Mouse (Mus musculus): ENCODE data around the gene Ssr2. TPM values are rescaled to one million over a fixed set of nuclear protein-coding genes. Genes with fewer than 3 reads are reported as not detected.
"Not testable (repeated sequence)": the region's sequence is repeated elsewhere in the genome, so short reads cannot be mapped to it uniquely, and the experiment has no call there.

Ssr2 gene
- total and polyA plus RNA-seq, 2 experiments = 90.0 to 176 TPM

GRCm38 (mm10) chr3:88570341-88570740 is 5.3 kb upstream of the Ssr2 start:
- DNase-seq (ENCODE audit: extremely low read depth, low read depth, low spot score) = no peak
- no peak overlapping the region for H3K4me3 ChIP-seq (ENCODE audit: insufficient read depth, low read depth, low read length)
- H3K27me3 ChIP-seq (ENCODE audit: control insufficient read depth, insufficient read depth, low read length) = no peaks in the 10 kb centered on the region
- WGBS = 95% methylated on average over 10 of the region's 10 CpGs
- no peak overlapping the region for H3K9ac ChIP-seq (ENCODE audit: low read depth, low read length)
- H3K36me3 ChIP-seq (ENCODE audit: control insufficient read depth, insufficient read depth, low read length) = peaks cover 4% of the 10 kb centered on the region
- H3K79me2 ChIP-seq (ENCODE audit: control insufficient read depth, insufficient read depth, low read length) = no peaks in the 10 kb centered on the region
- peaks cover 24% of the 10 kb centered on the region for H3K4me1 ChIP-seq (ENCODE audit: control insufficient read depth, insufficient read depth, low read length)
- H3K27ac ChIP-seq (replicated peaks; ENCODE audit: insufficient read depth, low read depth, low read length) = no peak overlapping the region
- TF ChIP-seq POLR2A (IDR thresholded peaks at IDR 0.05; ENCODE audit: extremely low read depth, insufficient read depth, low read length) (no peak), CTCF (IDR thresholded peaks at IDR 0.05; ENCODE audit: low read depth, low read length) (no peak)

GRCm38 (mm10) chr3:88571856-88572255 is 3.8 kb upstream of the Ssr2 start:
- TF ChIP-seq POLR2A (IDR thresholded peaks at IDR 0.05; ENCODE audit: extremely low read depth, insufficient read depth, low read length) (no peak), CTCF (IDR thresholded peaks at IDR 0.05; ENCODE audit: low read depth, low read length) (no peak)

GRCm38 (mm10) chr3:88572835-88573234 is 2.8 kb upstream of the Ssr2 start:
- WGBS = 82% methylated on average over 2 of the region's 2 CpGs
- no peaks in the 10 kb centered on the region for H3K27me3 ChIP-seq (ENCODE audit: control insufficient read depth, insufficient read depth, low read length)

More at GRCm38 (mm10) chr3:88571856-88572255, 3.8 kb upstream of the Ssr2 start:
- Histone ChIP-seq H3K27ac (replicated peaks; ENCODE audit: insufficient read depth, low read depth, low read length) (no peak overlapping the region), H3K27me3 (ENCODE audit: control insufficient read depth, insufficient read depth, low read length) (no peaks in the 10 kb centered on the region), H3K79me2 (ENCODE audit: control insufficient read depth, insufficient read depth, low read length) (no peaks in the 10 kb centered on the region), H3K4me3 (ENCODE audit: insufficient read depth, low read depth, low read length) (no peak overlapping the region), H3K9ac (ENCODE audit: low read depth, low read length) (no peak overlapping the region), H3K36me3 (ENCODE audit: control insufficient read depth, insufficient read depth, low read length) (no peaks in the 10 kb centered on the region), H3K4me1 (ENCODE audit: control insufficient read depth, insufficient read depth, low read length) (peaks cover 16% of the 10 kb centered on the region)
- WGBS = 94% methylated on average over 1 of the region's 1 CpGs
- DNase-seq (ENCODE audit: extremely low read depth, low read depth, low spot score) = no peak

GRCm38 (mm10) chr3:88573810-88574209 is 1.9 kb upstream of the Ssr2 start:
- Histone ChIP-seq H3K9ac (ENCODE audit: low read depth, low read length) (no peak overlapping the region), H3K36me3 (ENCODE audit: control insufficient read depth, insufficient read depth, low read length) (no peaks in the 10 kb centered on the region), H3K27ac (replicated peaks; ENCODE audit: insufficient read depth, low read depth, low read length) (no peak overlapping the region), H3K79me2 (ENCODE audit: control insufficient read depth, insufficient read depth, low read length) (no peaks in the 10 kb centered on the region), H3K27me3 (ENCODE audit: control insufficient read depth, insufficient read depth, low read length) (no peaks in the 10 kb centered on the region), H3K4me1 (ENCODE audit: control insufficient read depth, insufficient read depth, low read length) (peaks cover 4% of the 10 kb centered on the region), H3K4me3 (ENCODE audit: insufficient read depth, low read depth, low read length) (no peak overlapping the region)
- 90% methylated on average over 2 of the region's 2 CpGs for WGBS
- no peak for DNase-seq (ENCODE audit: extremely low read depth, low read depth, low spot score)
- no peak for TF ChIP-seq POLR2A (IDR thresholded peaks at IDR 0.05; ENCODE audit: extremely low read depth, insufficient read depth, low read length)
- no peak for TF ChIP-seq CTCF (IDR thresholded peaks at IDR 0.05; ENCODE audit: low read depth, low read length)

More at GRCm38 (mm10) chr3:88572835-88573234, 2.8 kb upstream of the Ssr2 start:
- Histone ChIP-seq H3K9ac (ENCODE audit: low read depth, low read length) (no peak overlapping the region), H3K4me1 (ENCODE audit: control insufficient read depth, insufficient read depth, low read length) (peaks cover 13% of the 10 kb centered on the region), H3K27ac (replicated peaks; ENCODE audit: insufficient read depth, low read depth, low read length) (no peak overlapping the region), H3K36me3 (ENCODE audit: control insufficient read depth, insufficient read depth, low read length) (no peaks in the 10 kb centered on the region), H3K4me3 (ENCODE audit: insufficient read depth, low read depth, low read length) (no peak overlapping the region), H3K79me2 (ENCODE audit: control insufficient read depth, insufficient read depth, low read length) (no peaks in the 10 kb centered on the region)
- TF ChIP-seq POLR2A (IDR thresholded peaks at IDR 0.05; ENCODE audit: extremely low read depth, insufficient read depth, low read length) (no peak), CTCF (IDR thresholded peaks at IDR 0.05; ENCODE audit: low read depth, low read length) (no peak)
- DNase-seq (ENCODE audit: extremely low read depth, low read depth, low spot score) = no peak

GRCm38 (mm10) chr3:88577846-88578245 is 2.2 kb downstream of the Ssr2 start:
- DNase-seq (ENCODE audit: extremely low read depth, low read depth, low spot score); H3K79me2 ChIP-seq (ENCODE audit: control insufficient read depth, insufficient read depth, low read length); H3K4me3 ChIP-seq (ENCODE audit: insufficient read depth, low read depth, low read length); H3K9ac ChIP-seq (ENCODE audit: low read depth, low read length); H3K27ac ChIP-seq (replicated peaks; ENCODE audit: insufficient read depth, low read depth, low read length); H3K27me3 ChIP-seq (ENCODE audit: control insufficient read depth, insufficient read depth, low read length); H3K4me1 ChIP-seq (ENCODE audit: control insufficient read depth, insufficient read depth, low read length): not testable (repeated sequence)
- peaks cover 10% of the 10 kb centered on the region; the same call in 1 of the 2 replicates for H3K36me3 ChIP-seq (ENCODE audit: control insufficient read depth, insufficient read depth, low read length)
- WGBS = 86% methylated on average over 5 of the region's 5 CpGs

GRCm38 (mm10) chr3:88578498-88579424 is 3.1 kb downstream of the Ssr2 start:
- no peak overlapping the region for H3K4me3 ChIP-seq (ENCODE audit: insufficient read depth, low read depth, low read length)
- 45% methylated on average over 8 of the region's 8 CpGs for WGBS
- H3K9ac ChIP-seq (ENCODE audit: low read depth, low read length) = no peak overlapping the region

More at GRCm38 (mm10) chr3:88578498-88579424, 3.1 kb downstream of the Ssr2 start:
- H3K27ac ChIP-seq (replicated peaks; ENCODE audit: insufficient read depth, low read depth, low read length) = no peak overlapping the region
- no peaks in the 10 kb centered on the region for H3K27me3 ChIP-seq (ENCODE audit: control insufficient read depth, insufficient read depth, low read length)
- no peak for TF ChIP-seq CTCF (IDR thresholded peaks at IDR 0.05; ENCODE audit: low read depth, low read length)
- no peak for TF ChIP-seq POLR2A (IDR thresholded peaks at IDR 0.05; ENCODE audit: extremely low read depth, insufficient read depth, low read length)
- no peak for DNase-seq (ENCODE audit: extremely low read depth, low read depth, low spot score)
- H3K4me1 ChIP-seq (ENCODE audit: control insufficient read depth, insufficient read depth, low read length) = no peaks in the 10 kb centered on the region
- H3K79me2 ChIP-seq (ENCODE audit: control insufficient read depth, insufficient read depth, low read length) = no peaks in the 10 kb centered on the region
- H3K36me3 ChIP-seq (ENCODE audit: control insufficient read depth, insufficient read depth, low read length) = peaks cover 14% of the 10 kb centered on the region; the same call in 1 of the 2 replicates

All from liver, adult 2 months (tissue).